Mouse (Mus musculus) neural tube, embryonic 15.5 days (tissue): ENCODE measurements around the gene Cd34. TPM values are rescaled to one million over a fixed set of nuclear protein-coding genes. Genes with fewer than 3 reads are reported as not detected.

Experiments
- ATAC-seq: fragments of 200-750 bp; cut with Nextera tagmentation; 2 replicates; pipeline ENCODE4 v1.8.0; 2017; ENCODE audit warnings: mild to moderate bottlenecking, moderate TSS enrichment, moderate library complexity; ENCODE audit not compliant: low FRiP score
- H3K27ac ChIP-seq: fragments of 300-500 bp; sonication (generic); replicated peaks from 2 replicates; pipeline ENCODE4 v1.5.1; 2015; ENCODE audit warnings: mild to moderate bottlenecking, inconsistent platforms
- H3K27me3 ChIP-seq: fragments of 300-500 bp; sonication (generic); replicated peaks from 2 replicates; pipeline ENCODE4 v1.6.1; 2015; ENCODE audit warnings: inconsistent platforms
- H3K36me3 ChIP-seq: fragments of 300-500 bp; sonication (generic); 2 replicates; pipeline ENCODE4 v1.6.1; 2015; ENCODE audit warnings: inconsistent platforms
- H3K4me1 ChIP-seq: fragments of 300-500 bp; sonication (generic); 2 replicates; pipeline ENCODE4 v1.6.1; 2015; ENCODE audit warnings: inconsistent platforms
- H3K4me2 ChIP-seq: fragments of 300-500 bp; sonication (generic); 2 replicates; pipeline ENCODE4 v1.6.1; 2015; ENCODE audit warnings: inconsistent platforms, mild to moderate bottlenecking, moderate library complexity
- H3K4me3 ChIP-seq: fragments of 300-500 bp; sonication (generic); replicated peaks from 2 replicates; pipeline ENCODE4 v1.5.1; 2015; ENCODE audit warnings: mild to moderate bottlenecking, inconsistent platforms
- H3K9ac ChIP-seq: fragments of 300-500 bp; sonication (generic); replicated peaks from 2 replicates; pipeline ENCODE4 v1.6.1; 2015; ENCODE audit warnings: mild to moderate bottlenecking, inconsistent platforms
- H3K9me3 ChIP-seq: fragments of 300-500 bp; sonication (generic); replicated peaks from 2 replicates; pipeline ENCODE4 v1.6.1; 2016; ENCODE audit warnings: inconsistent platforms
- WGBS: fragments of 180-500 bp; shearing (Covaris S2); methylation state at CpG from one replicate; pipeline ENCODE4 v1.1.7; 2015; ENCODE audit warnings: mixed read lengths; 5-methylcytosine and 5-hydroxymethylcytosine counted together
- polyA plus RNA-seq: library from polyadenylated mRNA; unstranded; fragments of >200 nt; fragmentation: Nextera tagmentation; extraction: Ambion mirVana; gene quantifications from 2 replicates; pipeline ENCODE4 v1.2.1, GENCODE M21; 2015

The Cd34 gene
- polyA plus RNA-seq, 1 experiment from 2014 or later: 29.4 TPM

GRCm38 (mm10) chr1:194941528-194941927 lies 2.9 kb downstream of the Cd34 start:
- Histone ChIP-seq H3K9ac (no peak overlapping the region), H3K36me3 (no peaks in the 10 kb centered on the region), H3K27ac (no peak overlapping the region), H3K4me2 (no peak overlapping the region), H3K4me1 (peaks cover 8% of the 10 kb centered on the region), H3K27me3 (peaks cover 17% of the 10 kb centered on the region), H3K9me3 (no peaks in the 10 kb centered on the region), H3K4me3 (no peak overlapping the region)
- no peak for ATAC-seq

DNA sequence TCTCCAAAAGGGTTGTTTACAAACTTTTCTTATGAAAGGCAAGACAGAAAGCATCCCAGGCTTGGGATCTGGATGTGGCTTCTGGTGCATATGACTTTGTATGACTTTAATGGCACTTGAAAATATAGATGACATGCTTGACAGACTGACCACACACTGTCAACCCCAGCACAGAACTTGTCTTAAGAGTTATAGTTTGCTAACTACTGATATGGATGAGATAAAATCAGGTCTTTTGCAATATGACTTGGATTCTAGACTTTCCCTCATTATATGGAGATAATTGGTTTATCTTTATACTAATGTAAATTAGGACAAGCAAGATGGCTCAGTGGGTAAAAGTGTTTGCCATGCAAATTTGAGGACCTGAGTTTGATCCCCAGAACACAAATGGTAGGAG lies 4.3 kb downstream of the Cd34 start:
- H3K4me2 ChIP-seq: no peak overlapping the region
- no peak overlapping the region for H3K27ac ChIP-seq
- no peak for ATAC-seq
- no peaks in the 10 kb centered on the region for H3K36me3 ChIP-seq
- peaks cover 8% of the 10 kb centered on the region for H3K4me1 ChIP-seq
- H3K9ac ChIP-seq: no peak overlapping the region
- peaks cover 15% of the 10 kb centered on the region for H3K27me3 ChIP-seq
- no peak overlapping the region for H3K4me3 ChIP-seq
- no peaks in the 10 kb centered on the region for H3K9me3 ChIP-seq

DNA sequence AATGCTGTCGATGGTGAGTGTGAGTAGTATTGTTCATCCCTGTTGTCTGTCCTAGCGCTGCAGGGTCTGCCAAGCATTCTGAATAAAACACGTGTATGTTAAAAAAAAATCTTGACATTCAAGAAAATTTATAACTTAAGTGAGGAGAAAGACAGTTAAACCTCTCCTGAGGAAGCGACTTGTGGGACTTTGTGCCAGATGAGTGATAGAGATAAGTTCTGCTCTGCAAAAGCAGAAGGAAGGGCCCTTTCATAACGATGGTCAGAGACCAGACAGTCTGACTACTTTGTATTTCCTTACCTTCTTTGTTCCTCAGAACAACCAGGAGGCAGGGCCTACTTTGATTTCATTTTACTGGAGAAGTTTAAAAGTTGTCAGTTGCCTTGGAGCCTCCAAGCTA lies 4.9 kb downstream of the Cd34 start:
- Histone ChIP-seq H3K27ac (no peak overlapping the region), H3K4me2 (no peak overlapping the region), H3K4me3 (no peak overlapping the region), H3K9ac (no peak overlapping the region), H3K27me3 (peaks cover 14% of the 10 kb centered on the region), H3K9me3 (no peaks in the 10 kb centered on the region), H3K36me3 (no peaks in the 10 kb centered on the region), H3K4me1 (peaks cover 8% of the 10 kb centered on the region)
- ATAC-seq: no peak
- WGBS: 79% methylated on average over 5 of the region's 5 CpGs

DNA sequence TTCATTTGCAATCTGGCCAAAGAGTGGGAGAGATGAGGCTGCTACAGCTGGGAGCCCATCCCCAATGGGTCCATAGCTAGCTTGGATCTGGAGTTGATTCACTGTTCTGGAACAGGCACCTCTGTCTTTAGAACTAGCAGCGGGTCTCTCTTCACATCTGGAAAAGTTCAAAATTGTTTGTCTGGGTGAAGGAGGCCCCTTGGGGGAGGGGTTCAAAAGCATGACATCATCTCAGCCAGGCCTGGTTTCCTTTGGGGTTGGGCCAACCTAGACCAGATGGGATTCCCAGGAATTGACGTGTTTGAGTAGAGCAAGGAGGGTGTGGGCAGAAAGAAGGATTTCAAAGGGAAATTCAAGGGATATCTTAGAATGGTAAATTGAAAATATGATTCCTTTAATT lies 6.8 kb downstream of the Cd34 start:
- WGBS: 80% methylated on average over 2 of the region's 2 CpGs
- no peak overlapping the region for H3K4me3 ChIP-seq
- no peak for ATAC-seq

GRCm38 (mm10) chr1:194946467-194946866 lies 7.8 kb downstream of the Cd34 start:
- H3K4me2 ChIP-seq: no peak overlapping the region
- no peaks in the 10 kb centered on the region for H3K9me3 ChIP-seq
- no peak for ATAC-seq
- H3K27me3 ChIP-seq: no peaks in the 10 kb centered on the region
- WGBS: 96% methylated on average over 1 of the region's 1 CpGs
- no peak overlapping the region for H3K27ac ChIP-seq
- H3K36me3 ChIP-seq: no peaks in the 10 kb centered on the region
- H3K4me1 ChIP-seq: no peaks in the 10 kb centered on the region
- no peak overlapping the region for H3K9ac ChIP-seq
- H3K4me3 ChIP-seq: no peak overlapping the region

More for the DNA sequence above, 6.8 kb downstream of the Cd34 start:
- Histone ChIP-seq H3K4me2 (no peak overlapping the region), H3K27me3 (no peaks in the 10 kb centered on the region), H3K36me3 (no peaks in the 10 kb centered on the region), H3K9me3 (no peaks in the 10 kb centered on the region), H3K4me1 (no peaks in the 10 kb centered on the region), H3K9ac (no peak overlapping the region), H3K27ac (no peak overlapping the region)

GRCm38 (mm10) chr1:194950913-194951312 lies 12.3 kb downstream of the Cd34 start:
- Histone ChIP-seq H3K36me3 (no peaks in the 10 kb centered on the region), H3K4me1 (no peaks in the 10 kb centered on the region), H3K4me3 (no peak overlapping the region), H3K27ac (no peak overlapping the region), H3K9me3 (no peaks in the 10 kb centered on the region), H3K27me3 (no peaks in the 10 kb centered on the region), H3K4me2 (no peak overlapping the region), H3K9ac (no peak overlapping the region)
- 75% methylated on average over 2 of the region's 2 CpGs for WGBS
- no peak for ATAC-seq

- H3K9me3 ChIP-seq: no peaks in the 10 kb centered on the region
- no peak overlapping the region for H3K4me2 ChIP-seq
- no peak overlapping the region for H3K4me3 ChIP-seq
- no peaks in the 10 kb centered on the region for H3K4me1 ChIP-seq
- no peaks in the 10 kb centered on the region for H3K36me3 ChIP-seq
- H3K27ac ChIP-seq: no peak overlapping the region
- no peaks in the 10 kb centered on the region for H3K27me3 ChIP-seq
- H3K9ac ChIP-seq: no peak overlapping the region
- ATAC-seq: no peak
- 88% methylated on average over 1 of the region's 1 CpGs for WGBS
Observed at GRCm38 (mm10) chr1:194952891-194953290, 14.3 kb downstream of the Cd34 start.

- H3K27me3 ChIP-seq: no peaks in the 10 kb centered on the region
- no peak overlapping the region for H3K27ac ChIP-seq
- H3K4me3 ChIP-seq: no peak overlapping the region
- no peaks in the 10 kb centered on the region for H3K4me1 ChIP-seq
- no peaks in the 10 kb centered on the region for H3K36me3 ChIP-seq
- H3K4me2 ChIP-seq: no peak overlapping the region
- H3K9ac ChIP-seq: no peak overlapping the region
- H3K9me3 ChIP-seq: no peaks in the 10 kb centered on the region
- ATAC-seq: no peak
Observed at GRCm38 (mm10) chr1:194954694-194955093, 16.1 kb downstream of the Cd34 start.

- Histone ChIP-seq H3K4me3 (no peak overlapping the region), H3K27me3 (no peaks in the 10 kb centered on the region), H3K4me2 (no peak overlapping the region), H3K4me1 (no peaks in the 10 kb centered on the region), H3K9me3 (no peaks in the 10 kb centered on the region), H3K27ac (no peak overlapping the region), H3K9ac (no peak overlapping the region), H3K36me3 (no peaks in the 10 kb centered on the region)
- no peak for ATAC-seq
- WGBS: 30% methylated on average over 2 of the region's 2 CpGs
Observed at GRCm38 (mm10) chr1:194955749-194956148, 17.1 kb downstream of the Cd34 start.

- Histone ChIP-seq H3K9ac (no peak overlapping the region), H3K4me3 (no peak overlapping the region), H3K27ac (no peak overlapping the region), H3K36me3 (no peaks in the 10 kb centered on the region), H3K27me3 (no peaks in the 10 kb centered on the region), H3K4me1 (no peaks in the 10 kb centered on the region), H3K4me2 (no peak overlapping the region), H3K9me3 (no peaks in the 10 kb centered on the region)
- ATAC-seq: no peak
- WGBS: 93% methylated on average over 2 of the region's 2 CpGs
Observed at GRCm38 (mm10) chr1:194957021-194957420, 18.4 kb downstream of the Cd34 start.

DNA sequence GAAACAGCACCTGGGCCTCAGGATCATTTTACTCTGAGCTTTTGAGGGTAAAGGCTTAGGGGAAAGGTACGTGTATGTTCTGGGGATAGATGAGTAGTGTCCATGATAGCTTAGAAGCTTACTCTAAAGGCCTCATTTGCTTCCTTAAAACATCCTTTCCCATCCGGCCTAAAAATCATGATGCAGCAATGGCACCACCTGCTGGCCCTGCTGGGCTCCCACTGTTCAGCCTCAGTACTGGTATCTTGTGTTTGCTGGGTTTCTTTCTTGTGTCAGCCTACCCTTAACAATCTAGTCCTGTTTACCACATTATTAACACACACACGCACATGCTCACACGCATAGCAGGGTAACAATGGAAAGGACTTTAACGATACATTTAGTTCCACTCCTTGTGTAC lies 23.6 kb downstream of the Cd34 start:
- no peak overlapping the region for H3K9ac ChIP-seq
- peak; percentile 47; the same call in 1 of the 2 replicates for ATAC-seq
- H3K4me1 ChIP-seq: no peaks in the 10 kb centered on the region
- 33% methylated on average over 5 of the region's 5 CpGs for WGBS
- no peak overlapping the region for H3K4me3 ChIP-seq
- no peak overlapping the region for H3K27ac ChIP-seq
- no peaks in the 10 kb centered on the region for H3K9me3 ChIP-seq
- no peaks in the 10 kb centered on the region for H3K27me3 ChIP-seq
- no peaks in the 10 kb centered on the region for H3K36me3 ChIP-seq
- no peak overlapping the region for H3K4me2 ChIP-seq

DNA sequence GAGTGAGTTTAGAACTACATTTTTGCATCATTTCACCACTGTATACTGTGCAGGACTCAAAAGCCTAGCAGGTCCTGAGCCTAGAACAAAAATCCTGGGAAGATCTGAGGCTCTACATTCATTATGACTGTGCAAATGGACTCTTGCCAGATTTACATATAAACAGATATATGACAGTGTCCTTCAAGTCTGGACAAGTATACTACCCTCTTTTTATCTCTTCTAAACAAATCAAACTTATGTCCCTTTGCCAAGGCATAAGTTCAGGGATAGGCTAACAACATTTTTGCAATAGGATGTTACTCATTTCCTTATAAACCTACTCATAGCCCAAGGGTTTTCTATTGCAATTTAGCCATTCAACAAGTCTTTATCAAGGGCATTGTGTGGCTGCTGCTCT lies 24.1 kb downstream of the Cd34 start:
- Histone ChIP-seq H3K27me3 (no peaks in the 10 kb centered on the region), H3K9ac (no peak overlapping the region), H3K4me2 (no peak overlapping the region), H3K4me1 (no peaks in the 10 kb centered on the region), H3K27ac (no peak overlapping the region), H3K36me3 (no peaks in the 10 kb centered on the region), H3K4me3 (no peak overlapping the region), H3K9me3 (no peaks in the 10 kb centered on the region)
- ATAC-seq: no peak

DNA sequence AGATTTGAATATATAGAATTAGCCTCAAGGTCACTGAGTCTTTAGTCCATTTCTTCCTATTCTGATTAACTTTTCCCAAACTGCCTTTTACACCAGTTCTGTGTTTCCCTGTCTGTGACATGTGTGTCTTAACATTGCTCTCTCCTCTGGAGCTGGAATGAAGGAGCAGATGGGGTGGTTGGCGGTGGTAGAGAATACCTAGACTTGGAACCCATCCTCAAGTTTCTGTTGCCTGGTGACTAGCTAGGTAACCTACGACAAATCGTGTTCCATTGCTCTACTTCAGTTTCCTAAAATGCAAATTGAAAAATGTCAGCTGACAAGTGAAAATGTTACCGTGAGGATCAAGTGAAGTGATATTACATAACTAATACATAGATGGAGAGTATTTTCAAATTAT lies 33.4 kb downstream of the Cd34 start:
- no peak overlapping the region for H3K4me3 ChIP-seq
- no peaks in the 10 kb centered on the region for H3K36me3 ChIP-seq
- no peaks in the 10 kb centered on the region for H3K9me3 ChIP-seq
- no peaks in the 10 kb centered on the region for H3K27me3 ChIP-seq
- no peak overlapping the region for H3K4me2 ChIP-seq
- ATAC-seq: no peak
- H3K4me1 ChIP-seq: peaks cover 9% of the 10 kb centered on the region
- no peak overlapping the region for H3K27ac ChIP-seq
- no peak overlapping the region for H3K9ac ChIP-seq
- 94% methylated on average over 4 of the region's 4 CpGs for WGBS
